Mouse (Mus musculus): ENCODE results near the gene Susd4. TPM values are rescaled to one million over a fixed set of nuclear protein-coding genes. Genes with fewer than 3 reads are reported as not detected.

Gene Susd4
- polyA plus RNA-seq, 1 experiment from 2014 or later = 22.1 TPM

GRCm38 (mm10) chr1:182908050-182909036, 144.7 kb downstream of the Susd4 start:
- Histone ChIP-seq H3K4me2 (peak overlapping the region; percentile 18; the same call in 1 of the 2 replicates), H3K4me3 (no peak overlapping the region), H3K36me3 (ENCODE audit: poor library complexity, severe bottlenecking) (no peaks in the 10 kb centered on the region), H3K27ac (no peak overlapping the region), H3K27me3 (no peaks in the 10 kb centered on the region), H3K9ac (0 out of 2 replicates have a peak overlapping the region, but pooled peaks have one; percentile 2), H3K9me3 (replicated peaks) (0 out of 2 replicates have a peak, but pooled peaks cover 5% of the 10 kb centered on the region), H3K4me1 (peaks cover 14% of the 10 kb centered on the region)
- WGBS = 21% methylated on average over 14 of the region's 14 CpGs
- ATAC-seq = peak; percentile 91

DNA sequence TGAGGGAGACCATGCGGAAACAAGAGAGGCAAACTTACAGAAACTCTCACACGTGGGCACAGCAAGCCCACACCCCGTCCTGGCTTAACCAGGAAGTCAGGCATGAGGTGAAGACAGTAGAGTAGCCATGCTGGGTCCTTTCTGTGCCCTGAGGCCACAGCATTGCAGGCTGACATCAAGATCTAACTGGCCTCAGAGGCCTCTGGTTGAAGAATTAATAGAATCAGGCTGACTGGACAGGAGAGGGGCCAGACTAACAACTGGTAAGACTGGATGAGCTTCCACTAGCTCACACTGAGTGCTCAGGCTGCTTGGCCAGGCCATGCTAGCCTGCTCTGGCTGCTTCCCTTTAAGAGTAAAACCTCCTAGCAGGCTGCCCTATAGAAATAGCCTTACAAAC, 145.4 kb downstream of the Susd4 start:
- Histone ChIP-seq H3K9me3 (replicated peaks) (0 out of 2 replicates have a peak, but pooled peaks cover 5% of the 10 kb centered on the region), H3K4me2 (no peak overlapping the region), H3K27ac (no peak overlapping the region), H3K9ac (no peak overlapping the region), H3K36me3 (ENCODE audit: poor library complexity, severe bottlenecking) (no peaks in the 10 kb centered on the region), H3K4me3 (no peak overlapping the region), H3K27me3 (no peaks in the 10 kb centered on the region), H3K4me1 (peaks cover 14% of the 10 kb centered on the region)
- 48% methylated on average over 3 of the region's 3 CpGs for WGBS
- ATAC-seq = no peak

DNA sequence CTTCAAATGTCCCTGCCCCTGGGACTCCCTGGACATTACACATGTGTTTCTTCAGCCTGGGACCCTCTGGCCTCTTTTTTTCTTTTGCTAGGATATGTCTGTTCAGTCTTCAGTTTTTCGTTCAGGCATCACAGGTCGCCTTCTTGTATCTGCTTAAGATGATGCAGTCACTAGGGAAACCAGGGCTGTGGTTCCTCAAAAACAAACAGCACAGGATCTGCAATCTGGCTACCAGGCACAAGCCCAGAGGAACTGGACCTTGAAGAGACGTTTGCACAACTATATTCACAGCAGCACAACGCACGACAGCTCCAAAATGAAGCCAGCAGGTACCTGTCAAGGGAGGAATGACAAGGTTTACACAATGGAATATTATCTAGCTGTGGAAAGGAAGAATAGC, 145.9 kb downstream of the Susd4 start:
- H3K9me3 ChIP-seq (replicated peaks) = 0 out of 2 replicates have a peak, but pooled peaks cover 5% of the 10 kb centered on the region
- H3K27ac ChIP-seq = no peak overlapping the region
- no peaks in the 10 kb centered on the region for H3K27me3 ChIP-seq
- no peak overlapping the region for H3K4me3 ChIP-seq
- H3K9ac ChIP-seq = no peak overlapping the region
- no peak for ATAC-seq
- WGBS = 84% methylated on average over 5 of the region's 5 CpGs
- no peak overlapping the region for H3K4me2 ChIP-seq
- no peaks in the 10 kb centered on the region for H3K36me3 ChIP-seq (ENCODE audit: poor library complexity, severe bottlenecking)
- peaks cover 14% of the 10 kb centered on the region for H3K4me1 ChIP-seq

- ATAC-seq = no peak
These were observed 148.9 kb downstream of the Susd4 start for GRCm38 (mm10) chr1:182912591-182912990.

DNA sequence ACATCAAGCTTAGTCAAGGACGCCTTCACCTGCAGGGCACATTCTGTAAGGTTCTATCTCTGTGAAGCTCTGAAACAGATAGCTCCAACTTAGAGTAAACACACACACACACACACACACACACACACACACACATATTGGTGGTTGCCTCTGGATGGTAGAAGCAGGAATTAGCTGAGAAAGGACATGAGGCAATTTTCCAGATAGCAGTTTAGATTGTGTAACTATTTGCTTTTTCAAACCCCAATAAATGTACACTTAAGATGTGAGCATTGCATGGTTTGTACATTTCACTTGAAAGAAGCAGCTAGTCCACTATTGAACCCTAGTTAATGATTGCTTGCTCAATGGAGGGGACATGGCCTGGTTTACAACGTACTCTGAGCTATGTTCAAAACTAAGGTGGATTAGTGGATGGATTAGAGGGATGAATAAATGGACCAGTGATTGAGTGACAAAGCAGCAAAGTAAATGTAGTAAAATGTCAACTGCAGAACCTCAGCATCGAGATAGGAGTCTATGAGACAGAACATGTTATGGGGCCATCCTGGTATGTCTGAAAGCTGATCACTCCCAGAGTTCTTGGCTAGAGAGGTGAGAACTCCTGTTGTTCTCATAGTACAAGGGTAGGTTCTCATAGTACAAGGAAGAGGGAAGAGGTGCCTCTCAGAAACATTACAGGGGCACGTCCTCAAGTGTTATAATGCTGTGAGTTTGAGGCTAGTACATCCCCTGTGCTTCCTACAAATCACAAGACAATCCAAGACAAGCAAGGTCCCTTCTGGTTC, 150.7 kb downstream of the Susd4 start:
- no peak overlapping the region for H3K9ac ChIP-seq
- H3K4me3 ChIP-seq = no peak overlapping the region
- WGBS = 79% methylated on average over 4 of the region's 4 CpGs
- peaks cover 9% of the 10 kb centered on the region for H3K4me1 ChIP-seq
- no peak overlapping the region for H3K4me2 ChIP-seq
- H3K9me3 ChIP-seq (replicated peaks) = 0 out of 2 replicates have a peak, but pooled peaks cover 5% of the 10 kb centered on the region
- ATAC-seq = no peak
- no peaks in the 10 kb centered on the region for H3K36me3 ChIP-seq (ENCODE audit: poor library complexity, severe bottlenecking)
- H3K27ac ChIP-seq = no peak overlapping the region
- no peaks in the 10 kb centered on the region for H3K27me3 ChIP-seq

More at GRCm38 (mm10) chr1:182912591-182912990, 148.9 kb downstream of the Susd4 start:
- H3K27ac ChIP-seq = no peak overlapping the region
- no peak overlapping the region for H3K4me3 ChIP-seq
- peaks cover 14% of the 10 kb centered on the region for H3K4me1 ChIP-seq
- 0 out of 2 replicates have a peak, but pooled peaks cover 5% of the 10 kb centered on the region for H3K9me3 ChIP-seq (replicated peaks)
- H3K4me2 ChIP-seq = no peak overlapping the region
- 69% methylated on average over 2 of the region's 2 CpGs for WGBS
- no peaks in the 10 kb centered on the region for H3K27me3 ChIP-seq
- no peak overlapping the region for H3K9ac ChIP-seq
- H3K36me3 ChIP-seq (ENCODE audit: poor library complexity, severe bottlenecking) = no peaks in the 10 kb centered on the region

DNA sequence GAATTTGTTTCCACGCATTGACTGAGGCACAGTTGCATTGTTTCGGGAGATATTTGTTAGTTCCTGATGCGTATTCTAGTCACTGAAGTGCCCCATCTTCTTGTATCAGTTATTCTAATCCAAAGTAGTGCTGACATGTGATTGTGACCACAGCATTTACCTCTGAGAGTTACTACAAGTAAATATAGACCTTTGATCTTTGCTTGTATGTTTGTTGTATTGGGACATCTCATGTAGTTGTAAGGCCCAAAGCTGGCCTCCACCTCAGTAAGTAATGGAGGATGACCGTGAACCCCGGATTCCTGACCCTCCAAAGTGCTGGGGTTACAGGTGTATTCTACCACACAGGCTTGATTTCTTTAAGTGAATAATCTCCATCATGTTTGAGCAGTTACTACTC, 152.5 kb downstream of the Susd4 start:
- no peaks in the 10 kb centered on the region for H3K27me3 ChIP-seq
- no peak for ATAC-seq
- 94% methylated on average over 5 of the region's 5 CpGs for WGBS
- H3K36me3 ChIP-seq (ENCODE audit: poor library complexity, severe bottlenecking) = no peaks in the 10 kb centered on the region
- H3K9me3 ChIP-seq (replicated peaks) = 0 out of 2 replicates have a peak, but pooled peaks cover 5% of the 10 kb centered on the region
- no peak overlapping the region for H3K4me2 ChIP-seq
- no peak overlapping the region for H3K9ac ChIP-seq
- no peak overlapping the region for H3K27ac ChIP-seq
- peaks cover 11% of the 10 kb centered on the region for H3K4me1 ChIP-seq
- H3K4me3 ChIP-seq = no peak overlapping the region

DNA sequence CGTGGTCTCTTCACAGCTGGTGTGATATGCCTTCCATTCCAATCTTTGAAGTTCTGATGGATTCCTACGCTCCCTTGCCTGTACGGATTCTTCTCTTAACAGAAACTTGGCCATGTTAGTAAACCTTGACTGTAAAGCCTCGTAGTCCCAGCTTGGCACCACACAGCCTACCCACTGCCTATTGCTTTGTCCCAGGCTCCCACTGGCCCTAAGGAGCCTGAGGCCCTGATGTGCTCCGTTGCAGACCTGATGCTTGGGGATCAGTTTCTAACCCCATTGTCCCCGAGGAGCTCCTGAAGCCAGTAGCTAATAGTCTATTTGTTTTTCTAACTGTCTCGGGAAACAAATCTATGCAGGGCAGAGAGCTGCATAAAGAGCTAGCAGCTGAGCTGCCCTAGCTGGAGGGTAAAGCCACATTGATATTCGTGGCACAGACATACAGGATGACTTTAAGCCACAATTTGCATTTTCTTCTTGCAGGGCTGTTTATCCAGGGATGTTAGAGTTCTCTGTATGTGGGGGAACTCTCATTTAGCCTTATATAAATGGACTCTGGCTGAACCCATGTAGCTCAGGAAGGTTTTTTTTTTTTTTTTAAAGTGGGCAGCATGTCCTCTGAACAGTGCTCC, 155.2 kb downstream of the Susd4 start:
- peak; percentile 50; the same call in 1 of the 2 replicates for ATAC-seq
- Histone ChIP-seq H3K4me2 (no peak overlapping the region), H3K36me3 (ENCODE audit: poor library complexity, severe bottlenecking) (no peaks in the 10 kb centered on the region), H3K9me3 (replicated peaks) (no peaks in the 10 kb centered on the region), H3K27ac (peak overlapping the region; percentile 11; the same call in 1 of the 2 replicates), H3K4me1 (peaks cover 17% of the 10 kb centered on the region), H3K4me3 (no peak overlapping the region), H3K9ac (no peak overlapping the region), H3K27me3 (no peaks in the 10 kb centered on the region)
- 38% methylated on average over 8 of the region's 8 CpGs for WGBS

DNA sequence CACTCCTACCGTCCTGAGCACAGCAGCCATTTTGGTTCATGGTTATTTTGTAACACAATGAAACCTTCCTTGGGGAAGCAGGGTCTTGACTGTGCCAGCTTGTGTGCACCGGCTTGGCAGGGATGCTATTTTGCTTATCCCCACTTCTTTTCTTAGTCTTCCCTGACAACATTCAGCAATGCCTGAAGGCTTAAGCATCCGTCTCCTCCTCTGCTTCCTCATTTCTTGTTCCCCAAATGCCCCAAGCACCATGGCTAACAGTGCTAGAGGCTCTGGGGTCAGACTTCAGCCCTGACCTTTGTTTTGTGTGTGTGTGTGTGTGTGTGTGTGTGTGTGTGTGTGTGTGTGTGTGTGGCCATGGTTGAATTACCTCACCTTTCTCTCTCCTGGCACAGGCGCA, 159.2 kb downstream of the Susd4 start:
- Histone ChIP-seq H3K36me3 (ENCODE audit: poor library complexity, severe bottlenecking) (no peaks in the 10 kb centered on the region), H3K4me2 (no peak overlapping the region), H3K27ac (no peak overlapping the region), H3K4me3 (no peak overlapping the region), H3K4me1 (peaks cover 17% of the 10 kb centered on the region), H3K9ac (no peak overlapping the region), H3K27me3 (no peaks in the 10 kb centered on the region), H3K9me3 (replicated peaks) (no peaks in the 10 kb centered on the region)
- WGBS = 57% methylated on average over 4 of the region's 4 CpGs
- no peak for ATAC-seq

DNA sequence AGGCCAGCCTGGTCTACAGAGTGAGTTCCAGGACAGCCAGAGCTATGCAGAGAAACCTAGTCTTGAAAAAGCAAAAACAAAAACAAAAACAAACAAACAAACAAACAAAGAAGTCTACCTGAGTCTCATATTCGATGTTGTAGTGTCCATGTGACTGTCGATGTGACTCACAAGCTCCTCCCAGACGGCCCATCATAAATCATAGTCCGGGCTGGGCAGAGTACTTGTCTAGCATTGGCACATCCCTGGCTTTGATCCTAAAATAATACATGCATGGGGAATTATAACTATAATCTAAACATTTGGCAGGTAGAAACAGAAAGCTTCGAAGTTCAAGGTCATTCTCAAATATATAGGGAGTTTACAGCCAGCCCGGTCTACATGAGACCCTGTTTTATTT, 162.8 kb downstream of the Susd4 start:
- Histone ChIP-seq H3K4me2 (no peak overlapping the region), H3K36me3 (ENCODE audit: poor library complexity, severe bottlenecking) (no peaks in the 10 kb centered on the region), H3K4me1 (0 out of 2 replicates have a peak, but pooled peaks cover 6% of the 10 kb centered on the region), H3K9me3 (replicated peaks) (no peaks in the 10 kb centered on the region), H3K9ac (no peak overlapping the region), H3K27me3 (no peaks in the 10 kb centered on the region), H3K27ac (no peak overlapping the region), H3K4me3 (no peak overlapping the region)
- ATAC-seq = no peak
- 91% methylated on average over 6 of the region's 6 CpGs for WGBS

DNA sequence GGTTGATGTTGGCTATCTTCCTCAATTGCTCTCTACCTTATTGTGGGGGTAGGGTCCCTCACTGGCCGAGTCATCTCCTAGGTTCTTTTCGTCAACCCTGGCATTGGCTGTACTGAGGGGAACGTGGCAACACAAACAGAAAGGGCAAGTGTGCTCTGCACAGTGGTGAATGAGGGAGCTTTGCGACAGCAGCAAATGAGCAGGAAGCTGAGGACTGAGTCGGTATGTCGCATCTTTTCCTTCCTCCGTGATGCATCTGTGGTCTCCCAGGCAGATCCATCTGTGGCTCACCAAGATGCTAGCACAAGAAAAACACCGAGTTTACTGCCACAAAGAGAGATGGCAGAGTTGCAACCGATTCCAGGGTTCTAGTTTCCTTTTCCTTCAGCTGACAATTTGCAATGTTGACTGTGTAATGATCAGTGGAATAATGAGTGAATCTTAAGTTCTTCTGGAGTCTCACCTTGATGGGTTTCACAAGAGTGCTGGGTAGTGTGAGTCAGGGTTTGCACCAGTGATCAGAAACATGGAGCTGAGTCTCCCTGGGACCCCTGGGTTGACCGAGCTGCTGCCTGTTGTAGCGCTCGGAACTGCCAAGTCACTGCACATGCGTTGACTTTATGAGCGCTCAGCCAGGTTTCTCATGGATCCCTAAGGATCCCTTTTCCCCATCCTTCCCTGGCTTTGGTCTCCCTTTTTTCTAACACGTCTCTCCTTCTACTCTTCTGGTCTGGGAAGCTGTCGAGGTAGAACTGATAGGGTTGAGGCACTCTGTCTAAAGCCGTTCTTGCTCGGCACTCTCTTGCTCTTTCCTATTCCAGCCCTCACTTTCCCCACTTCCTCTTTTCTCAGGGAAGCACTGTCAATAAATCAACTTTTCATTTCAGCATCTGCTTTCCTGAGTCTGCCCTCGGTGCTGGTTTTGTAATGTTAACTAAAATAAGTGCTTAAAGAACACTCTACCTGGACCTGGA, 164.5 kb downstream of the Susd4 start:
- no peaks in the 10 kb centered on the region for H3K9me3 ChIP-seq (replicated peaks)
- no peaks in the 10 kb centered on the region for H3K36me3 ChIP-seq (ENCODE audit: poor library complexity, severe bottlenecking)
- no peaks in the 10 kb centered on the region for H3K27me3 ChIP-seq
- ATAC-seq = no peak
- H3K27ac ChIP-seq = no peak overlapping the region
- H3K4me3 ChIP-seq = no peak overlapping the region
- H3K4me2 ChIP-seq = no peak overlapping the region
- 91% methylated on average over 19 of the region's 19 CpGs for WGBS
- no peaks in the 10 kb centered on the region for H3K4me1 ChIP-seq
- no peak overlapping the region for H3K9ac ChIP-seq

GRCm38 (mm10) chr1:182935469-182935868, 171.8 kb downstream of the Susd4 start:
- no peak overlapping the region for H3K9ac ChIP-seq
- no peak overlapping the region for H3K4me3 ChIP-seq
- peaks cover 7% of the 10 kb centered on the region; the same call in 1 of the 2 replicates for H3K4me1 ChIP-seq
- H3K27me3 ChIP-seq = no peaks in the 10 kb centered on the region
- no peaks in the 10 kb centered on the region for H3K36me3 ChIP-seq (ENCODE audit: poor library complexity, severe bottlenecking)
- H3K9me3 ChIP-seq (replicated peaks) = no peaks in the 10 kb centered on the region
- 40% methylated on average over 6 of the region's 6 CpGs for WGBS
- H3K4me2 ChIP-seq = no peak overlapping the region
- ATAC-seq = no peak
- H3K27ac ChIP-seq = no peak overlapping the region

Measured in forebrain, embryonic 13.5 days (tissue).